Mouse (Mus musculus): ENCODE data around the gene Setdb2. TPM values are rescaled to one million over a fixed set of nuclear protein-coding genes. Genes with fewer than 3 reads are reported as not detected.

The Setdb2 gene
- total RNA-seq, 2 experiments from 2014 or later = 5.7 to 6.8 TPM

- DNase-seq (ENCODE audit: extremely low spot score in 1 of 2, low spot score in 1 of 2) = no peak
Observed at GRCm38 (mm10) chr14:59389532-59389931, 51.2 kb downstream of the Setdb2 start.

DNA sequence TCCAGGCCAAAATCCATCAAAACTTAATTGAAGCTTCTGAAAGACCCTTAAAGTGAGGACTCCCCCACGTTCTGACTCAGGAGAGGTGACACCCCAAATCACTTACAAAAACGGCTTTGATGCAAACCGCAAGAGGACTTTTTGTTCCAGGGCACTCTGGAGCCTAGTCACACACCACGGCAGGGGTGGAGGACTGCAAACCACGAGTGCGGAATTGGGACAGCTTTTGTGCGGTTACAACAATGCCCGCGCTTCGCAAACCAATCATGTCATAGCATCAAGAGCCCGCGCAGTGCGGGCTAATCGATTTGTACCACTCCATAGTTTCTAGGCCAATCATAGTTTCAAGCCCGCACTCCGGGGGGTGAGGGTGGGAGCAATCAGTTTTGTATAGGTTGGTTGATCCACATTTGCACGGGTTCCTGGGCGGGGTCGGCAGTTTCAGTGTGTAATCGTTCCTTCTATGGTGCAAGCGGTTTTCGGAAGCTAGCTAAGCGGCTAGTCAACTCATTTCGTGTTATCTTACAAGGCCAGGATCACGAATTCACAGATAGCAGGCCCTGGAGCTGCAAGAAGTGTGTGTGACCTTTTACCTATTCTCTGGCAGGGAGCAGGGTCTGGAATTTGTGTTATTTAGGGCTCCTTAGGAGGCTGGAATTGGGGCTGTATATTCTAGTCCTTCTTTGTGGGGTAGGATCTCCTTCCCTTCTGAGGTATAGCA, 70.2 kb downstream of the Setdb2 start:
- DNase-seq (ENCODE audit: extremely low spot score in 1 of 2, low spot score in 1 of 2) = no peak

DNA sequence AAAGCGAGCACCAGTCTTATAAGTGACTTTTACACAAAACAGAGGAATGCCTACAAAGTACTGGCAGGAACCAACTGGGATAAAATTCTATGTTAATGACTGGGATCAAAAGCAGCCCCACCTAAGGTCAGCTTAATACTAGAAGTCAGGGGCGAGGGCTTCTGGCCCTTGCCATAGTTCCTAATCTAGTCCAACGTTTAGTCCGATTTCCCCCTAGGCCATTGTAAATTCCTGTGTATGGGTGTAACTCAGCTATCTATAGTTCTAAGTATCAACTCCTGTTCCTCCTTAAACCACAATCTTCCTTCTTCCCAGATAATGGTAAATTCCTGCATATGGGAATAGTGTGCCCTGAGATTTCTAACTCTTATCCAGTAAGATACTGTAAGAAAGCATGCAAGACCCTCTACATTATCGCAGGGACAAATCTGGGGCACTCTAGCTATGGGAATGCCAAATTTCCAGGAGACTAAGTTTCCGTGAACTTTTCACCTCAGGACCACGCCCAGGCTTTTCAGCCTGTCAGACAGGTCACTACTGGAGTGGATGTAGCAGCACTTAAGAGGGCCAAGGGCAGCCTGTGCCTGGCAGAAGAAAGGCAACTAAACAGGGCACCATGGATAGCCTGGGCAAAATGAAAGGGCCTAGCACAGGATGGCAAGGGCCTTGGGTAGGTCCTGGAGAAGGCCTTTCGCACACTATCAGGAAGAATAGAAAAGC, 74.1 kb downstream of the Setdb2 start:
- DNase-seq (ENCODE audit: extremely low spot score in 1 of 2, low spot score in 1 of 2) = no peak

DNA sequence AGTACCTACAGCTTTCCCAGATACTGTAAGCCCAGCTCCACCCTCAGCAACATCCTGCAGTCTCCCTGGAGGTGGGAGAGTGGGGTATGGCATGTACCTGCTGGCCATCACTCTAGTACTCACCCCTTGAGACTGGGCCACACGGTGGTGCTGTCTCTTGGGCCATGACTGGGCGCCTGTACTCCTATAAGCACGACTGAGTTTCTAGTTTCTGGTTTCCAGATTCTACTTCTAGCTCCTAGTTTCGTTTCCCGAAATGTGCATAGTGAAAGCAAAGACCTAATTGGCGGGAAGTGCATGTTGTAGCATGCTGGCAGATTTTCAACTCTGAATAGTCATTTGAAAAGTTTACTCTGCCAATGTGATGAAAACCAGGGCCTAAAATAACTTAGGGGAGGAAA, 75.4 kb downstream of the Setdb2 start, which contains the start of gene Phf11d:
Gene Phf11d, minus strand, starts transcription at position 227 of the 401 bp plus-strand sequence.
- DNase-seq (ENCODE audit: extremely low spot score in 1 of 2, low spot score in 1 of 2) = peak in 1 of 2 experiments; percentile 2

Other genes starting within 250 kb of the Setdb2 start
- 10 to 100 TPM; 33.7 to 34.1 TPM for gene Rcbtb1, start 239.7 kb downstream of the Setdb2 start, total RNA-seq (2021)
- gene Gm6904, start 180.7 kb downstream of the Setdb2 start, total RNA-seq (2021) = not detected
- not detected for gene Phf11a, start 143.4 kb downstream of the Setdb2 start, total RNA-seq (2021)
- not detected for gene Phf11b, start 99.5 kb downstream of the Setdb2 start, total RNA-seq (2021)
- under 1 TPM; 0.59 to 0.73 TPM for gene Phf11d, start 75.4 kb downstream of the Setdb2 start, total RNA-seq (2021)
- under 1 TPM; 0.47 to 0.49 TPM for gene Phf11c, start 45.5 kb downstream of the Setdb2 start, total RNA-seq (2021)
- gene Cab39l, start 88 bp upstream of the Setdb2 start, total RNA-seq (2021) = 10 to 100 TPM; 18.0 to 20.2 TPM
- 10 to 100 TPM; 65.0 to 67.0 TPM for gene Cdadc1, start 157.1 kb upstream of the Setdb2 start, total RNA-seq (2021)
- 1 to 10 TPM; 3.1 to 4.5 TPM for gene Shisa2, start 184.4 kb upstream of the Setdb2 start, total RNA-seq (2021)